Mouse (Mus musculus) ZHBTc4 (cell line): ENCODE measurements at regions not wholly inside any gene's neighbourhood (a gene's known extent, or its start where the extent isn't known, plus 50 kb on each side); places are given as distances from the start of the nearest gene placed in this dataset.

Experiments
- DNase-seq: peaks from one replicate; pipeline ENCODE4 v3.0.0-alpha.2; 2011; ENCODE audit warnings: low read depth, low spot score

DNA sequence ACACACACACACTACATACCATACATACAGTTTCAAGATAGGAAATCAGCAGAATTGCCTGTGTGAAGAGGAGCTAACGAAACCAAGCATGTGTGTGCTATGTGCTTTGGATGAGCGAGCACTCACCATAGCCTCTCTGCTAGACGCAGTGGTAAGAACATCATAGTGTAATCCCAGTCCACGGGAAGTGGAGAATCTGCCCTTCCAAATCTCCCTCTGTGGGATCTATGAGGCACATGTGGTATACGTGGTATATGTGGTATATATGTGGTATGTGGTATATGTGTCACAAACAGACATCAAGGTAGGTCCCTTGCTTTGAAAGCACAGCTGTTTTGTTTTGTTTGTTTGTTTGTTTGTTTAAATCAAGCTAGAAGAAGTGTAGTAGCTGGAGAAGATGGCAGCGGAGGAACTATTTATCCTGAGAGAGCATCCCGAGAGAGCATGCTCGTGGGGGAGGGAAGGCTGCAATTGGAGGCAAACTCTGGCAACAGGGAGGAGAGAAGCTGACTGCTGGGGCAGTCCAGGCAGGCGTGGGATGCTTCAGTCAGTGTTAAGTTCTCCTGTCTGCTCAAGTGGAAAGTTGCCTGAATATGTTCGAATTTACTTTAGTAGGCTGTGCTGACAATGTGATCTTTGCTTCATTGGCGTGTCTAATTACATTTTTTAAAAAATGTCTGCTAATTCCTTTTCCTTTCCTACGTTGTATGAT lies 112.2 kb upstream of the Pde3a start:
- no peak for DNase-seq

DNA sequence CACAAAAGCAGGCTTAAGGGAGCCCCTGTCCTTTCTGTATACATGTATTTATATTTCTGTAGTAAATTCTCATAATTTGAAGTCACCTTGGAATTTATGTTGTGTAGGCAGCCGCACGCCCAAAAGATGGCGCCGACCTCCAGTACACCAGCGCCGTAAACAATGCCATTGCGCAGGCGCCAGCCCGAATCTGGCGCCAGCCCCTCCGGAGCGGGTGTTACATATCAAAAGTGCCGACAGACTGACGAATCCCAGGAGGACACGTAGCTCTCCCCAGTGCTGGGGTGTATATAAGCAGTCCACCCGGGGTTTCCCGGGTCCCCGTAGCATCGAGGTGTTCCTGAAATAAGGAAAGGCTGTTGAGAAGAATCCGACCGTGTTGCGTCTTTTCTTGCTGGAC lies 108.1 kb upstream of the Pde3a start:
- DNase-seq: peak; percentile 12

DNA sequence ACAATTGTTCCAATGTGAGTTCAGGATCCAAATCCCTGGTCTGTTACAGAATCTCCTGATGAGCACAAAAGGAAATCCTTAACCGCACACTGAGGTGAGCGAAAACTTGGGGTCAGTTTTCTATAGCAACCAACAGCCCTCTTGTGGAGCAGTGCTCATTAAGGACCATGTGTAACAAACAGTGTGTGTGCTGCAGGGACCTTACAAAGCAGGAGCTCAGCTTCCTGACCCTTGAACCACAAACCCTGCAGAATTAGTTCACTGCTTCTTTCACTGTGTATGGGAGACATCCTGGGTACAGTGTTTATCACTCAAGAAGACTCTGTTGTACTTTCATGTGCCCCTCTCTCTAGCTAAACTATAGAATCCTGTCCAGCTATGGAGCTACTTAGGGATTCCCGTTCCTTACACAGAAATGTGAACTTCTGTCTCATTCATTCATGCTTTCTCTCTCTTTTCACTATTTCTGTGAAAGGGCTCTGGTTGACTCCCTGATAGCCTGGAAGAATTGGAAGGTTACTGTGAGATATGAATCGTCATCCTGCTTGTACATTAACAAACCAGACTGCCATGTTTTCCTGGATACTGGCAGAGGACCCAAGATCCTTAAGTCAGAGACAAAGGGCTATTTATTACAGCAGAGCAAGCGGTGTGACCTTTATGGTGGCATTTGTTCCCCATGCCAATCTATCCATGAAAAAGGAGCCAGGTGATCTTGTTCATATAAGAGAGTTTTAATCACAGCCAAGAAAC lies 100.5 kb upstream of the Pde3a start:
- DNase-seq: no peak

DNA sequence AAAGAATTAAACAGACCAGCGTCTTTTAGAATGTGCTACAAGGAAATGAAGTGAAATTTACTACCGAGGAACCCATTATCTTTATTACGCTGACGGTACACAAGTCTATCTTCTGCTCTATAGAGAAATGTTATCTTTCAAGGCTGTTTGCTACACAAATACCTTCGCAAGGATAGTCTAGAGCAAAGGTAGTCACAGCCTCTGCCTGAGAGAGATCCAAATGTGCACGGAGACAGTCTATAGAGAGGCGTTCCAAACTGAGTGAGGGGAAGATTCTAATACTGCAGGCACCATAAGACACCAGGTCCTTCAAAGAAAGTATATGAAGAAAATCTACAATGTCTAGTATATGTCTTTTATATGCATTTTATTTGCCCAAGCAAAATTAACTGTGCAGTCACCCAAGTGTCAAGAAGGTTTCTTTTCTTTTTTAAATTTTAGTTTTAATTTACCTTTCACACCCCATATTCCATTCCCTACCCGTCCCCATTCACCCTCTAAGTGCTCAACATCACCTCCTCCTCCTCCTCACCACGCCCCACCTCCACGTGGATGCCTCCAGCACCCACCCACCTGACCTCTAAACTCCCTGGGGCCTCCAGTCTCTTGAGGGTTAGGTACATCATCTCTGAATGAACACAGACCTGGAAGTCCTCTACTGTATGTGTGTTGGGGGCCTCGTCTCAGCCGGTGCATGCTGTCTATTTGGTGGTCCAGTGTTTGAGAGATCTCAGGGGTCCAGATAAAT lies 99.7 kb upstream of the Pde3a start:
- no peak for DNase-seq

DNA sequence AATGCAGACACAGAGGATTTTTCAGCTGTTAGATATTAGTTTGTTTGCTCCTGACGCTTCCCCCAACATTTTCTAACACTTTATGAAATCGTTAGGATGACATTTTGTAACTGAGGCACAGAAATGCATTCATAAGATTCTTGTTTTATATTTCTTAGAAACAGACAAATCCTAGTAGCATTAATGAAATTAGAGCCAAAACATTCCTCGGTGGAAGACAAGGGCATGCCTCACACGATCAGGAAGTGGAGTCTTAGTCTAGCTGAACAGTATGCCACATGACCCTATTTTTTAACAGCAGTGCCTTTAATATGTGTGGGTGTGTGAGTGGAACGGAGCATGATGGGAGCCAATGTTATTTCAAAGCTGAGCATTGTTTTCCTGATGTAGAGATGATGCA lies 89.7 kb upstream of the Pde3a start:
- no peak for DNase-seq

DNA sequence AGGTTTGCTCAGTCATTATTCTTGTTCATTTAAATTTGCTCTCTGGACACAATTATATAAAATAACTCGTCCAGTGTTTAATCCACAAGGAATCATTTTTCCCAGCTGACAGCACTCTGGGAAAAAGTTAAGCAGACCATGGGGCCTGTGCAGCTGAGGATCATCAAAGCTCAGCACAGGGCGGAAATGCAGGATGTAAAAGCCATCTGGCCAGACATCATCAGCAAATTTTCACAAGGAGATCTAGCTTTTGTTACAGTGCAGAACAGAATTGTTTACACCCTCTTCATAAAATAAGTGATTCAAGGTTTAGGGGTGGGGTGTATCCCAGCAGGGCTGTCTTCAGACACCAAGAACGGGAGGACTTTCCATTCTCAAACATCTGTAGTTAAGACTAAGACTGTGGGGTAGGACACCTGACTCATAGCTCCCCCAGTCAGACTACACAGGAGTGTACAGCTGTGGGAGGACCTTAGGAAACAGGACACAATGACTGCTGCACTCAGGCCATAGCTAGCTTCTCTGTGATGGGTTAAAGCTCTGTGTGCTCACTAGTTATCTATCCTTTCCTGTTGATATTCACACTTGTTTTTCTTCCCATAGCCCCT lies 87.3 kb upstream of the Pde3a start:
- no peak for DNase-seq

DNA sequence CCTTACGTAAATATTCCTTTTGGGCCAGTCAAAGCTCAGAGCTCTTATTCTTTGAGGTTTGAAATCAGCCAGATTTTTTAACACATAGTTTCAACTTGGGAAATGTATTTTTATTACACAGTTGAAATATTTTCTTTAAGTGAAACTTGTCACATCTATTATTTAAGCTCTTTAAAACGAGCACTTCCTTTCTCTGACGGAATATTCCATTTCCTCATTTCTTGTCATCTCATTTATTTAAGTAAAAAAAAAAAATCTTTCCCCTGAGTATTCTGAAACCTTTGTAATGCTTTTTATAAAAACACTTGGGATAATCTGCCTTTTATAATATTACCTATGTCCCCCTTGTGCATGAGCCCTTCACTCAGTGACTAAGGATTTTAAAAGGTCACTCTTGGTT lies 81.8 kb upstream of the Pde3a start:
- no peak for DNase-seq

DNA sequence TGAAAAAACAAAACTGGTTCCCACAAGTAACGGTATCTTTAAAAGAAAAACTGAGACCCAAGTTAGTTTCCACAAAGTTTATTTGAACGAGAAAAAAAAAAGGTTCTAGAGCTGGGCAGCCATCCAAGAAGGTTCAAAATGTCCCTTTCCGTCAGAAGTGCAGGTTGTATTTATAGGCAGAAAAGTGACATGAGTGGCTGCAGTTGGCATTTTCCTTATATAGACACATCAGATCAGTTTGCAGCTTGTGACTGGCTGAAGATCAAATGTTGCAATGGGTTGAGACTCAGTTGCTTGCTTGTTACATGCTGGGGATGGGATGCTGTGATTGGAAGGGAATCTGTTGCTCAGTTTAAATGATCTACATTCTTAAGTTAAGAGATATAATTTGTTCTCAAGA lies 80.7 kb upstream of the Pde3a start:
- DNase-seq: no peak

DNA sequence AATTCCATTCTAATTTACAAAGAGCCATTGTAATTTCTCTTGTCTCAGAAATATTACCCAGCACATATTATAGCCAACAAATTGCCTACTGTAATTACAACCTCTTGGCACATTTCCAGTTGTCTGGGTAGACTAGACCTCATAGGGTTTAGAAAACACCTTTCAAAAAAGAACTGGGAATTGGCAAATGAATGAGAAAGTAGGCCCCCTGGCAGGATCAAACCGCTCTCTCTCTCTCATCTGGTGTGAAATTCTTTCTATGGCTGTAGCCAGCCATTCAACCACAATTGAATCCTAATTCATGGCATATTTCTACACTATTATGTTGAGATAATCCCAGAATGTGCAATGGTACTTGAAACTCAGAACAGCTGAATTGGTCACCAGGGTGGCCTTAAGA lies 65.3 kb upstream of the Pde3a start:
- no peak for DNase-seq

DNA sequence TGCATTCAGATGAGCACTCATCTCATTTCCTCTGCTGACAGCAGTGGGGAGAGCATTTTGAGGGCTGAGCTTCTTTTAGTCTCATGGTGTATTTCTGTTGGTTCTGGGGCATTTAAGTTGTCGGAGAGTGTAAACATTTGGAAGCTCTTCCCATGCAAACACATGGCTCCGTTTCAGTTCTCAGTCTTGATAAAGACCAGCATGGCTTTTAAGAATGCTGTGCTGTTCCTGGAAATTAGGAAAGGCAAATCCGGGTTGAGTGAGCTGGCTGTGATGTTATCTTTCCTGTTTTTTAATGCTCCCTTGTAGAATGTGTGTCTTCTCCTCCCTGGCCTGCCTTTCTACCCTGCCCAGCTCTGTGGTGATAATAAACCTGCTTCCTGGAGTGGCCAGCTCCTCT lies 61.0 kb upstream of the Pde3a start:
- DNase-seq: no peak

DNA sequence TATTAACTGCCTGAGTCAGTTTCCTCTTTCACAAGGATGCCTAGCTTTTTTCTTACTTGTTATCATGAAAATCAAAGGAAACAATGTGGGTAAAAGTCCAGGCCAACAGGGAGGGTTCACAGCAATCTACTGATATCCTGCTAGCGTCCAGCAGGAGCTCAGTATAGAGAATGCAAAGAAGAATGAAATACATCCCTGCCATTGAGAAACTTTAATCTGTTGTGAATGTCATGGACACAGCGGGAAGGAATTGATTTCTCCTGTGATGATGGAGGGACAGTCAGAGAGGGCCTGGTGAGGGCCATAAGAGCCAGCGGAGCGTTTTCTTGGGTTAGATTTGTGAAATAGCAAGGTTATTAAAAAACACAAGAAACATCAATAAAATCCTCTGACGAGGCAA lies 60.0 kb upstream of the Pde3a start:
- DNase-seq: no peak

DNA sequence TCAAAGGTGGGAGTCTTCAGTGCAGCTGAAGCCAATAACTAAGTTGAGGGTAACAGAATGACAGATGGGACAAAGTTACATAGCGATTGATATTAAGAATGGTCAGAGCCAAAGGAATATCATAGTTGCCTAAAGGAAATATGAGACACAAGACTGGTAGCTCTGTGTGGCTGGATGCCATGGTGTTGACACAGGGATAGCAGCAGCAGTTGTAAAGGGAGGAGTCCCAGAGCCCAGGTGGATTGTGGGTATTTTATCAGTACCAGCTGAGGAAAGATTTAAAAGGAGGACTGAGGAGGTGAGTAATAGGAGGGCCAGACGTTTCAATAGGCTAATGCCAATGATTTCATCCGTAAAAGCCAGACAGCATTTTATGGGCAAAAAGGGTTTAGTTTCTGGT lies 59.4 kb upstream of the Pde3a start:
- DNase-seq: no peak

DNA sequence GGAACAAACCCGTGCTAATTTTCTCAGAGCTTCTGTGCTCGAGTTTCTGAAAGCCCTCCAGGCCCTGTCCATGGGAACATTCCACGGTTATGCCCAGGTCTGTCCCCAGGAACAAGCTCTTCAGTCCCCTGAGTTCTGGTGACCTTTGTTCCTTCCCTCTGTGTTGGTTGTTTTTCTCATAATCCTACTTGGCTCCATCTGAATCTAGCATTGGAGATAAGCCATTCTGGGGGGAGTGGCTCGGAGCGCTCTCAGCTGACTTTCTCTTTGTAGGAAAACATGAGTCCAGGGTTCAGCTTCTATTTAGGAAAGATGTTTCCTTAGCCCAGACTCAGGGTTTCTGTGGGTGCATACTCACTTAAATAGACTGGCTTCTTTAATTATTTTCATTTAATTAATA lies 58.7 kb upstream of the Pde3a start:
- no peak for DNase-seq

DNA sequence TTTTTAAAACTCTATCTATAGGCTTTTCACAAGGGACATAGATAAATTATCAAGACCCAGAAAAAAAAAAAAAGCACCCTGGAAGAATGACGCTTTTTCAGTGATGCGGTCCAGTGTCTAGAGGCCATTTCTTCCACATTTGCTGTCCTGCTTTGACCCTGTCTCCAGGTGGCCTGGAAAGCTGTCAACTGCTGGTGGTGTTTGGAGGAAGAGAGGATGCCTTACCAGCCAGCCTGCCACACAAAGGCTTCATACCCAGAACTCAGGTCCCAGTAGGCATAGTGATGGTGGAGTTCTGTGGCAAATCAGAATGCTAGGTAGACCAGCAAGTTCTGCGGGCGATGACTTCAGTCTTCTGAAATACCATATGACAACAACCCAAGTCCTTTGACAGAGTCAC lies 51.6 kb upstream of the Pde3a start:
- DNase-seq: no peak
